Mouse (Mus musculus) olfactory bulb, adult 2 months (tissue): Measurements from ENCODE around the gene Clstn3.

Experiments used
- CTCF ChIP-seq: fragments of 200-500 bp; IDR thresholded peaks from 2 replicates; pipeline ENCODE4 v1.5.1; 2012; ENCODE audit warnings: low read depth, mild to moderate bottlenecking, low read length, moderate library complexity; ENCODE audit not compliant: insufficient read depth
- POLR2A ChIP-seq: fragments of 200-500 bp; IDR thresholded peaks from 2 replicates; pipeline ENCODE4 v1.6.1; 2012; ENCODE audit warnings: mild to moderate bottlenecking, low read depth, low read length, moderate library complexity; ENCODE audit not compliant: insufficient read depth

- TF ChIP-seq POLR2A (no peak), CTCF (no peak)
Observed at GRCm38 (mm10) chr6:124435173-124435572, 29.4 kb downstream of the Clstn3 start.
